ENCODE assay signal across 9 mouse cellular contexts in the genomic region with DNA sequence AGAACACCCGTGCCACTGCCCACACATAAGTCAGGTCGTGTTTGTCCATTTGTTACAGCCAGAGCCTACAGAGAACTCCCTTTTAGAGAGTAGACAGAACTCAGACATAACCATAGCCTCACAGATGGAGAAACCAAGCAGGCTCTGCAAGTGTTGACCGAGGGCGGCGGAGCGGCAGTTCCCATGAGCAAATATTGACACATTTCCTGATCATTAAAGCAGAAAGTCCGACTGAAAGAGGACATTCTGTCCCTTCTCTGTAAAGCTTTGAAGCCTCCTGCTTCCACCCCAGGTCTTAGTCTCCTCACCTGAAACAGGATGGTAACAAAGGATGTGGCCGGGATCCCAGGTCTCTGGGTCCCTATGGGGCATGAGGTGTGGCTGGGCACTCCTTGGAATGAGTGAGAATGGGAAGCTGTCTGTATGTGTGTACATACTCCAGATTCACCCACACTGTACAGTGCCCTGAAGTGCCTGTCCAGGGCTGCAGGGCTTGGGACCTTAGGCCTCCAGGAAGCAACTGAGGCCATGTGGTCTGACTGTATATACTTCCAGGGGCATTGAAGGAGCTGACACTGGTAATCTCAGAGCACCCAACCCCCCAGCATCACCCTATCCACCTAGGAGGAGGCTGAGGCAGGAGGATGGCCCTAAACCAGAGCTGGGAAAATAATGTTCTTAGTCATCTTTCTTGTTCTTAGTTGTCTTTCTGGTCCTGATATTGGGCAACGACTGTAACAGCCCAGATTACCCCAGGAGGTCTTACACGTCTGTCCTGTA. TPM values are rescaled to one million over a fixed set of nuclear protein-coding genes. Genes with fewer than 3 reads are reported as not detected.
DNase-seq lines count a peak whose midpoint lies in the region; ATAC-seq and TF ChIP-seq lines count a peak whose summit lies in the region.
"Had no signal": no experiment of that assay in that cellular context is flagged by ENCODE, and none has a peak within 500 bp of the region (broad histone marks: within the 10 kb centered on the region; RNA-seq: fewer than 3 reads in every experiment).

No protein-coding gene starts in this region.

- 76% methylated on average over 10 of the region's 10 CpGs for WGBS in midbrain, embryonic 10.5 days
- 79% methylated on average over 10 of the region's 10 CpGs for WGBS in midbrain, postnatal 0 days
- WGBS in limb, embryonic 10.5 days = 75% methylated on average over 10 of the region's 10 CpGs
- 48% methylated on average over 10 of the region's 10 CpGs for WGBS in lung, embryonic 16.5 days
- WGBS in stomach, embryonic 16.5 days = 55% methylated on average over 10 of the region's 10 CpGs

- no peak overlapping the region for H3K9ac ChIP-seq in midbrain, postnatal 0 days (replicated peaks; ENCODE audit: low read length, poor library complexity, severe bottlenecking)
- H3K9ac ChIP-seq in lung, embryonic 16.5 days (ENCODE audit: low read length) = peak overlapping the region; percentile 27
- peak overlapping the region; percentile 55 for H3K9ac ChIP-seq in stomach, embryonic 16.5 days (ENCODE audit: low read length)

- intact Hi-C loops in left cerebral cortex, postnatal 10 days (cut with DNase I) = loop anchor here (5.0 kb wide), 2 partner anchors 85 to 355 kb away; no protein-coding TSS in a partner anchor

- no peak for DNase-seq in midbrain, embryonic 10.5 days (ENCODE audit: low spot score)
- no peak for DNase-seq in midbrain, postnatal 0 days (ENCODE audit: low spot score)
- DNase-seq in limb, embryonic 10.5 days (ENCODE audit: low spot score) = no peak
- no peak for DNase-seq in spleen, postnatal 10 days (ENCODE audit: low spot score in 2 of 2)
- DNase-seq in kidney, adult 18-20 months = no peak
- DNase-seq in left cerebral cortex, postnatal 10 days (ENCODE audit: extremely low spot score in 1 of 2, low spot score in 2 of 2) = no peak

- no peak for ATAC-seq in midbrain, postnatal 0 days (ENCODE audit: low FRiP score)
- peak; percentile 18 for ATAC-seq in lung, embryonic 16.5 days (ENCODE audit: low read depth)
- ATAC-seq in stomach, embryonic 16.5 days (ENCODE audit: insufficient read depth, low FRiP score) = peak; percentile 22

- TF ChIP-seq CTCF in midbrain, postnatal 0 days (IDR thresholded peaks at IDR 0.05) = no peak

- peaks cover 55% of the 10 kb centered on the region for H3K4me1 ChIP-seq in midbrain, embryonic 10.5 days
- H3K4me1 ChIP-seq in midbrain, postnatal 0 days (ENCODE audit: insufficient read depth, low read length) = peaks cover 15% of the 10 kb centered on the region; the same call in 1 of the 2 replicates
- peaks cover 41% of the 10 kb centered on the region for H3K4me1 ChIP-seq in limb, embryonic 10.5 days
- peaks cover 39% of the 10 kb centered on the region for H3K4me1 ChIP-seq in lung, embryonic 16.5 days (replicated peaks; ENCODE audit: control insufficient read depth, insufficient read depth, low read length)
- peaks cover 40% of the 10 kb centered on the region for H3K4me1 ChIP-seq in stomach, embryonic 16.5 days (ENCODE audit: control insufficient read depth, insufficient read depth, low read length)

- H3K9me3 ChIP-seq in midbrain, embryonic 10.5 days (replicated peaks) = no peaks in the 10 kb centered on the region
- H3K9me3 ChIP-seq in midbrain, postnatal 0 days (ENCODE audit: low read length) = no peaks in the 10 kb centered on the region
- no peaks in the 10 kb centered on the region for H3K9me3 ChIP-seq in limb, embryonic 10.5 days (replicated peaks)
- H3K9me3 ChIP-seq in lung, embryonic 16.5 days (ENCODE audit: control insufficient read depth, low read length) = no peaks in the 10 kb centered on the region
- H3K9me3 ChIP-seq in stomach, embryonic 16.5 days (replicated peaks; ENCODE audit: control insufficient read depth, low read length) = no peaks in the 10 kb centered on the region

- H3K4me2 ChIP-seq in midbrain, postnatal 0 days (ENCODE audit: low read depth, low read length, poor library complexity, severe bottlenecking) = no peak overlapping the region
- peak overlapping the region; percentile 34; the same call in 1 of the 2 replicates for H3K4me2 ChIP-seq in lung, embryonic 16.5 days (ENCODE audit: low read depth, low read length)
- peak overlapping the region; percentile 56 for H3K4me2 ChIP-seq in stomach, embryonic 16.5 days (ENCODE audit: low read depth, low read length)

- no peak overlapping the region for H3K4me3 ChIP-seq in midbrain, embryonic 10.5 days
- H3K4me3 ChIP-seq in midbrain, postnatal 0 days (ENCODE audit: low read depth, low read length) = no peak overlapping the region
- H3K4me3 ChIP-seq in limb, embryonic 10.5 days = no peak overlapping the region
- H3K4me3 ChIP-seq in lung, embryonic 16.5 days (ENCODE audit: low read length) = no peak overlapping the region
- H3K4me3 ChIP-seq in stomach, embryonic 16.5 days (replicated peaks; ENCODE audit: low read length) = no peak overlapping the region

- H3K27ac ChIP-seq in midbrain, embryonic 10.5 days (replicated peaks) = peak overlapping the region; percentile 47; the same call in 1 of the 2 replicates
- H3K27ac ChIP-seq in midbrain, postnatal 0 days (ENCODE audit: low read depth, low read length) = no peak overlapping the region
- 0 out of 2 replicates have a peak overlapping the region, but pooled peaks have one; percentile 36 for H3K27ac ChIP-seq in limb, embryonic 10.5 days
- H3K27ac ChIP-seq in lung, embryonic 16.5 days (ENCODE audit: low read length) = peak overlapping the region; percentile 88
- H3K27ac ChIP-seq in stomach, embryonic 16.5 days (ENCODE audit: low read length) = peak overlapping the region; percentile 95

- peaks cover 22% of the 10 kb centered on the region for H3K27me3 ChIP-seq in midbrain, embryonic 10.5 days (ENCODE audit: low read depth, poor library complexity, severe bottlenecking)
- H3K27me3 ChIP-seq in midbrain, postnatal 0 days (ENCODE audit: insufficient read depth, low read length) = no peaks in the 10 kb centered on the region
- peaks cover 15% of the 10 kb centered on the region for H3K27me3 ChIP-seq in limb, embryonic 10.5 days (ENCODE audit: low read depth, poor library complexity, severe bottlenecking)
- no peaks in the 10 kb centered on the region for H3K27me3 ChIP-seq in lung, embryonic 16.5 days (ENCODE audit: control insufficient read depth, insufficient read depth, low read depth, low read length)
- no peaks in the 10 kb centered on the region for H3K27me3 ChIP-seq in stomach, embryonic 16.5 days (ENCODE audit: control insufficient read depth, insufficient read depth, low read length)

- H3K36me3 ChIP-seq in midbrain, embryonic 10.5 days = no peaks in the 10 kb centered on the region
- H3K36me3 ChIP-seq in midbrain, postnatal 0 days (ENCODE audit: insufficient read depth, low read length) = no peaks in the 10 kb centered on the region
- no peaks in the 10 kb centered on the region for H3K36me3 ChIP-seq in limb, embryonic 10.5 days
- H3K36me3 ChIP-seq in lung, embryonic 16.5 days (ENCODE audit: control insufficient read depth, insufficient read depth, low read length) = no peaks in the 10 kb centered on the region
- H3K36me3 ChIP-seq in stomach, embryonic 16.5 days (ENCODE audit: control insufficient read depth, insufficient read depth, low read length) = no peaks in the 10 kb centered on the region

RNA-seq across cellular contexts. Expression of gene C1qtnf6, which starts 1.5 kb away (rescaled TPM):
- 10.0 and 11.0 TPM in 2 replicates for polyA plus RNA-seq in midbrain, embryonic 10.5 days (2016; fragmentation: Nextera tagmentation; extraction: Ambion mirVana)
- total RNA-seq in midbrain, postnatal 0 days (2014; rRNA removed) = 2.4 and 2.7 TPM in 2 replicates
- 8.6 and 10.4 TPM in 2 replicates for polyA plus RNA-seq in midbrain, postnatal 0 days (2015; fragmentation: Nextera tagmentation; extraction: Ambion mirVana)
- 10.9 and 14.6 TPM in 2 replicates for polyA plus RNA-seq in limb, embryonic 10.5 days (2016; fragmentation: Nextera tagmentation; extraction: Ambion mirVana)
- polyA plus RNA-seq in lung, embryonic 16.5 days (2015; fragmentation: Nextera tagmentation; extraction: Ambion mirVana) = 38.1 and 39.5 TPM in 2 replicates
- 31.3 and 35.6 TPM in 2 replicates for polyA plus RNA-seq in stomach, embryonic 16.5 days (2015; fragmentation: Nextera tagmentation; extraction: Ambion mirVana)
- total RNA-seq in left cerebral cortex, postnatal 10 days (2021) = 10 to 100 TPM; 14.4 to 15.9 TPM

RNA-seq across cellular contexts. Expression of gene Sstr3, which starts 11.7 kb away (rescaled TPM):
- polyA plus RNA-seq in midbrain, embryonic 10.5 days (2016; fragmentation: Nextera tagmentation; extraction: Ambion mirVana) = 0.02 TPM in 1 of 2 replicates, not detected in the other
- 1.1 and 2.4 TPM in 2 replicates for total RNA-seq in midbrain, postnatal 0 days (2014; rRNA removed)
- polyA plus RNA-seq in midbrain, postnatal 0 days (2015; fragmentation: Nextera tagmentation; extraction: Ambion mirVana) = 0.49 and 0.65 TPM in 2 replicates
- polyA plus RNA-seq in limb, embryonic 10.5 days (2016; fragmentation: Nextera tagmentation; extraction: Ambion mirVana) = not detected in 2 replicates
- polyA plus RNA-seq in lung, embryonic 16.5 days (2015; fragmentation: Nextera tagmentation; extraction: Ambion mirVana) = 0.05 TPM in 1 of 2 replicates, not detected in the other
- polyA plus RNA-seq in stomach, embryonic 16.5 days (2015; fragmentation: Nextera tagmentation; extraction: Ambion mirVana) = 0.12 and 0.39 TPM in 2 replicates
- 10 to 100 TPM; 12.9 to 14.4 TPM for total RNA-seq in left cerebral cortex, postnatal 10 days (2021)

RNA-seq across cellular contexts. Expression of gene Il2rb, which starts 37.7 kb away (rescaled TPM):
- not detected in 2 replicates for polyA plus RNA-seq in midbrain, embryonic 10.5 days (2016; fragmentation: Nextera tagmentation; extraction: Ambion mirVana)
- total RNA-seq in midbrain, postnatal 0 days (2014; rRNA removed) = 0.33 and 0.38 TPM in 2 replicates
- polyA plus RNA-seq in midbrain, postnatal 0 days (2015; fragmentation: Nextera tagmentation; extraction: Ambion mirVana) = 0.19 and 0.22 TPM in 2 replicates
- polyA plus RNA-seq in limb, embryonic 10.5 days (2016; fragmentation: Nextera tagmentation; extraction: Ambion mirVana) = 0.04 TPM in 1 of 2 replicates, not detected in the other
- 0.39 and 1.2 TPM in 2 replicates for polyA plus RNA-seq in lung, embryonic 16.5 days (2015; fragmentation: Nextera tagmentation; extraction: Ambion mirVana)
- 0.75 and 0.92 TPM in 2 replicates for polyA plus RNA-seq in stomach, embryonic 16.5 days (2015; fragmentation: Nextera tagmentation; extraction: Ambion mirVana)
- total RNA-seq in left cerebral cortex, postnatal 10 days (2021) = under 1 TPM in 1 of 2 experiments, not detected in 1; 0.17 TPM
- polyA plus RNA-seq: neural tube, embryonic 11.5 days had no signal

RNA-seq across cellular contexts. Expression of gene Rac2, which starts 39.8 kb away (rescaled TPM):
- polyA plus RNA-seq in midbrain, embryonic 10.5 days (2016; fragmentation: Nextera tagmentation; extraction: Ambion mirVana) = 9.1 and 9.5 TPM in 2 replicates
- total RNA-seq in midbrain, postnatal 0 days (2014; rRNA removed) = 1.7 and 2.6 TPM in 2 replicates
- 4.3 and 4.9 TPM in 2 replicates for polyA plus RNA-seq in midbrain, postnatal 0 days (2015; fragmentation: Nextera tagmentation; extraction: Ambion mirVana)
- polyA plus RNA-seq in limb, embryonic 10.5 days (2016; fragmentation: Nextera tagmentation; extraction: Ambion mirVana) = 4.3 and 4.4 TPM in 2 replicates
- 23.4 and 39.3 TPM in 2 replicates for polyA plus RNA-seq in lung, embryonic 16.5 days (2015; fragmentation: Nextera tagmentation; extraction: Ambion mirVana)
- 21.1 and 26.2 TPM in 2 replicates for polyA plus RNA-seq in stomach, embryonic 16.5 days (2015; fragmentation: Nextera tagmentation; extraction: Ambion mirVana)
- total RNA-seq in left cerebral cortex, postnatal 10 days (2021) = 1 to 10 TPM; 1.6 to 2.1 TPM
